Mouse (Mus musculus): ENCODE measurements around the gene Il17d. TPM values are rescaled to one million over a fixed set of nuclear protein-coding genes. Genes with fewer than 3 reads are reported as not detected.

The Il17d gene
- polyA plus RNA-seq, 1 experiment from 2014 or later = 0.51 TPM

DNA sequence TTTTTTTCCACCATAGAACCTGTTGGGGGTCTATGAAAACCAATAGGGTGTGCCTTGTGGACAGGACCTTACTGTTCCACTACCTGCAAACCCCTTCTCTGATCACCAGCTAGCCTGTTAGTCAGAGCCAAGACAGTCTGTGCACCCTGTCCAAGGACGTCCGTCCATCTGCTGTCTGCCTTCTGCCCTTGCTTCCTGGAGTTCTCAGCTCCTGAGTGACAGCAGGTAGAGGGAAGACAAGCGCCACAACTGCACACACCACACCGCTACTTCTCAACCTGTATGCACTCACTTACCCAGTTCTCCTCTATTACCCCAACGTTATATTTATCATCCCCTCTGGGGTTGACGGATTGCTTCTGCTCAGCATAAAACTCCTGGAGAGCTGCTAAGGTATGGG is 41.0 kb downstream of the Il17d start:
- Histone ChIP-seq H3K4me1 (peaks cover 2% of the 10 kb centered on the region), H3K4me3 (no peak overlapping the region), H3K27ac (no peak overlapping the region), H3K27me3 (ENCODE audit: poor library complexity, severe bottlenecking) (no peaks in the 10 kb centered on the region), H3K9me3 (no peaks in the 10 kb centered on the region), H3K36me3 (replicated peaks) (peaks cover 18% of the 10 kb centered on the region)
- WGBS = 91% methylated on average over 6 of the region's 6 CpGs
- no peak for DNase-seq (ENCODE audit: extremely low spot score, low spot score)

DNA sequence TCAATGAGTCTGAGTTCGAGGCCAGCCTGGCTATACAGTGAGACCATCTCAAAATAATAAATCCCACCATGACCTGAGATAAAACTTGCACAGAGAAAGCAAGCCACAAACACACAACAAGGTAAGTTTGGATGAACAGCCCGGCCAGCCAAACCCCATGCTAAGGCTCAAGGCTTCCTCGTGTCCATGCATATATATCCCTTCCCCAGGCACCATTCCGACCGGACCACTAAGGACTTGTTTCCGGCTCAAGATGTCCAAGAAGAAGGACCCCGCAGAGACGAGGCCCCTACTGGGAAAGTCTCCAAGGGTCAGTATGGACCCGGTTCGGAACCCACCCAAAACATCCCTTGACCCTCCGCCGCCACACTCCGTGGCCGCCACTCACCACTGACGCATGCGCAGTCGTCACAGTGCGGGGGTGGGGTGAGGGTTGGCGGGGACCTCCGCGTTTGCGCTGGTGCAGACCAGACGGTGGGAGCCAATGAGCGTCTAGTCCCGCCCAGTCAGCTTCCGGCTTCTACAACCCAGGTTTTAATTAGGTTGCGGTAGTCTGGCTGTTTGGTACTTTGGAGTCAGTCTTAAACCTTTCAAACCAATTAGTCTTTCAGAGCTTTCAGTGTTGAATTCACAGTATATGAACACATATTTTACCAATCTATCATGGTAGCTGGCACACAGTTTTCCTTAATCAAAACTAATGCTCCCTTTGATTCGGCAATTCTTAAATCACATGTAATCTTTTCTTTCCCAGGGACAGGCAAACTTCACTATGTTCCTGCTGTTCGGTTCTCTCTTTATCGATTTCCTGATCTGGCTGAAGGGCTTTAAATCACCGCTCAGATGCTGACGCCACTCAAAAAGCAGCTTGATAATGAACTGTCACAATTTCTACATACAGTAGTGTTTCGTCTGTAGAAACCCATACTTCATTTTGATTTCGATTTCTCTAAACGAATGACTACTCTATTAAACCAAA is 46.9 kb downstream of the Il17d start, which contains the start of gene Eef1akmt1:
Eef1akmt1 (minus strand) TSS at position 458 of the 979 bp plus-strand sequence.
- Histone ChIP-seq H3K9me3 (no peaks in the 10 kb centered on the region), H3K27me3 (ENCODE audit: poor library complexity, severe bottlenecking) (no peaks in the 10 kb centered on the region), H3K27ac (peak within 1 kb of the TSS; percentile 91), H3K4me1 (peaks cover 8% of the 10 kb centered on the region), H3K4me3 (peak within 1 kb of the TSS; percentile 73), H3K36me3 (replicated peaks) (peaks cover 10% of the 10 kb centered on the region)
- peak; percentile 96 for DNase-seq (ENCODE audit: extremely low spot score, low spot score)
- WGBS = 12% methylated on average over 35 of the region's 35 CpGs

DNA sequence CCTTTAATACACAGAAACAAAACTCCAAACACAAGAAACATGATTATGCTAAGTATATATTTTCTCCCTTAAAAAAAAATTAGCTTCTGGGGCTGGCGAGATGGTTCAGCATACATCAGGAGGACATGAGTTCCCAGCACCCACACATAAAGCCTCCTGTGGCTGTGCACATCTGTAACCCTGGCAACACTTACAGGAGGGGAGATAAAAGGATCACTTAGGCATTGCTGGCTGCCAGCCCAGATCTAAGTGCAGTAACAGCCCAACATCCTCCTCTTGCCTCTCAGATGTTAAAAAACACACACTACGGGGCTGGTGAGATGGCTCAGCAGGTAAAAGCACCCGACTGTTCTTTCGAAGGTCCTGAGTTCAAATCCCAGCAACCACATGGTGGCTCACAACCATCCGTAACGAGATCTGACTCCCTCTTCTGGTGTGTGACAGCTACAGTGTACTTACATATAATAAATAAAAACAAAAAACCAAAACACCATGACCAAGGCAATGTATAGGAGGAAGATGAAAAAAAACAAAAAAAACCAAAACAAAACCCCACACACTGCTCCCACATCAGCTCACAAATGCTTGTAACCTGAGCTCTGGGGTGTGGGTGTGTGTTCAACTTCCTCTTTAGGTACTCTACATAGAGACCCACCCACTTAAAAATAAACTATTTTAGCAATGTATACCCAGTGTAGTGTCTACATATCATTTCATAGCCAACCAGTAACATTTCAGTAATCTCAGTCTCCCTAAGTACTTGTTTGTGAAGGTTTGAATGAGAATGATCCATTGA is 50.4 kb downstream of the Il17d start:
- H3K9me3 ChIP-seq = no peaks in the 10 kb centered on the region
- H3K27me3 ChIP-seq (ENCODE audit: poor library complexity, severe bottlenecking) = no peaks in the 10 kb centered on the region
- no peak overlapping the region for H3K4me3 ChIP-seq
- peaks cover 8% of the 10 kb centered on the region for H3K4me1 ChIP-seq
- H3K27ac ChIP-seq = no peak overlapping the region
- WGBS = 90% methylated on average over 6 of the region's 6 CpGs
- no peak for DNase-seq (ENCODE audit: extremely low spot score, low spot score)
- peaks cover 40% of the 10 kb centered on the region for H3K36me3 ChIP-seq (replicated peaks)

DNA sequence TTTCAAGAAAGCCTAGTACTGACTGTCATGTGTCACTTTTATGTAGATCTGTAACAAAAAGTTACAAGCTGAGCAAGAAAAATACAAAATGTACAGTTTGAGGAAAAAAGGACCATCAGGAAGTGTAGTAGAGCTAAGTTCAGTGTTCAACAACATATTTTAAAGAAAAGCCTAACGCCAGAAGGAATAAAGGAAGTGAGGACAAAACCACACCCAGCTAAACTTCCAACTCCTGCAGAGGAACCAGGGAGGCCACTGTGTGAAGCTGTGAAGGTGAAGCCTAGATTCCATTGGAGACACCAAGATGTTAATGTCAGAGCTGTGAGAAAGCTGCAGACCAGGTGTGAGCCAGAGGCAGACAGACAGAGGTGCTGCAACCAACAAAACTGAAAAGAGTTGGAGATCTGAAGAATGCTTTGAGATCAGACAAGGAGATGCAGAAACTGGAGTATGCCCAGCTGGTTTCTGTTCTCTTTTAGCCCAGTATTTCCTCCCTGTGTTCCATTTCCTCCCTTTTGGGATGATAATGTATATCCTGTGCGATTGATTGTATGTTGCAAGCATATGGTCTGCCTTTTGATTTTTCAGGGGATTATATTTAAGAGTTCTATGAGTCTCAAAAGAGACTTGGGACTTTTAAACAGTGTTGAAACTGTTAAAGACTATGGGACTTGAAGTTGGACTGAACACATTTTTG is 51.9 kb downstream of the Il17d start:
- Histone ChIP-seq H3K27ac (no peak overlapping the region), H3K9me3 (no peaks in the 10 kb centered on the region), H3K4me1 (no peaks in the 10 kb centered on the region), H3K36me3 (replicated peaks) (peaks cover 52% of the 10 kb centered on the region), H3K27me3 (ENCODE audit: poor library complexity, severe bottlenecking) (no peaks in the 10 kb centered on the region), H3K4me3 (no peak overlapping the region)
- no peak for DNase-seq (ENCODE audit: extremely low spot score, low spot score)
- WGBS = 96% methylated on average over 2 of the region's 2 CpGs

DNA sequence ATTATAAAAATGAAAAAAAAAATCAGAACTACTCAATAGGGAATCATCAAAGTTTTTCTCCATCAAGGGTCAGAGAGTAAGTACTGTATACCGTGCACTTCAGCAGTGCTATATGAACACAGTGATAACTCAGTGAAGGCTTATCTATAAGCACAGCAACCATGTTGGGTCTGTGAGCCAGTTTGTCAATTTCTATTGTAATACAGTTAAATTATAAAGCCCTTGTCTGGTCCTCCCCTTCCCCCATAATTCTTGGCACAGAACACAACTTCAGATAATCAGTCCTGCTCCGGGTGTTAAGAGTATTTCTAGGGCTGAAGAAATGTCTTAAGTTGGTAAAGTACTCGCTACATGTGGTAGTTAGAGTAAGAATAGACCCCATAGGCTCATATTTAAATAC is 67.3 kb downstream of the Il17d start:
- no peak for DNase-seq (ENCODE audit: extremely low spot score, low spot score)
- peaks cover 95% of the 10 kb centered on the region for H3K36me3 ChIP-seq (replicated peaks)
- no peaks in the 10 kb centered on the region for H3K27me3 ChIP-seq (ENCODE audit: poor library complexity, severe bottlenecking)

More for the DNA sequence above, 67.3 kb downstream of the Il17d start:
- Histone ChIP-seq H3K9me3 (no peaks in the 10 kb centered on the region), H3K27ac (no peak overlapping the region), H3K4me3 (no peak overlapping the region), H3K4me1 (no peaks in the 10 kb centered on the region)
- 95% methylated on average over 3 of the region's 3 CpGs for WGBS

Other genes starting within 250 kb of the Il17d start
- 5.5 and 6.2 TPM in 2 replicates for gene Cryl1, start 126.2 kb upstream of the Il17d start, polyA plus RNA-seq (2016; fragmentation: Nextera tagmentation; extraction: Ambion mirVana)
- gene Ift88, start 100.7 kb upstream of the Il17d start, polyA plus RNA-seq (2016; fragmentation: Nextera tagmentation; extraction: Ambion mirVana) = 11.5 and 12.9 TPM in 2 replicates
- 95.9 and 99.0 TPM in 2 replicates for gene Eef1akmt1, start 46.8 kb downstream of the Il17d start, polyA plus RNA-seq (2016; fragmentation: Nextera tagmentation; extraction: Ambion mirVana)
- gene Xpo4, start 140.7 kb downstream of the Il17d start, polyA plus RNA-seq (2016; fragmentation: Nextera tagmentation; extraction: Ambion mirVana) = 29.3 and 30.4 TPM in 2 replicates
- gene Gm49361, start 221.3 kb downstream of the Il17d start, polyA plus RNA-seq (2016; fragmentation: Nextera tagmentation; extraction: Ambion mirVana) = not detected in 2 replicates
- gene Lats2, start 233.6 kb downstream of the Il17d start, polyA plus RNA-seq (2016; fragmentation: Nextera tagmentation; extraction: Ambion mirVana) = 13.8 and 15.6 TPM in 2 replicates